Mouse (Mus musculus): Measurements from ENCODE around the gene Emilin2. TPM values are rescaled to one million over a fixed set of nuclear protein-coding genes. Genes with fewer than 3 reads are reported as not detected.

The Emilin2 gene
- polyA plus RNA-seq, 1 experiment = 10.9 TPM

- Histone ChIP-seq H3K27me3 (ENCODE audit: control insufficient read depth, insufficient read depth, low read length) (no peaks in the 10 kb centered on the region), H3K4me3 (ENCODE audit: control insufficient read depth, low read depth, low read length) (no peak overlapping the region)
- TF ChIP-seq CTCF (IDR thresholded peaks at IDR 0.05; ENCODE audit: control insufficient read depth, insufficient read depth, insufficient replicate concordance, low read depth, low read length) (no peak), POLR2A (IDR thresholded peaks at IDR 0.05; ENCODE audit: control insufficient read depth, low read depth, low read length) (no peak)
Observed at GRCm38 (mm10) chr17:71224521-71224920, 87.3 kb downstream of the Emilin2 start.

GRCm38 (mm10) chr17:71223676-71224075 lies 88.1 kb downstream of the Emilin2 start:
- TF ChIP-seq CTCF (IDR thresholded peaks at IDR 0.05; ENCODE audit: control insufficient read depth, insufficient read depth, insufficient replicate concordance, low read depth, low read length) (no peak), POLR2A (IDR thresholded peaks at IDR 0.05; ENCODE audit: control insufficient read depth, low read depth, low read length) (no peak)
- no peak overlapping the region for H3K27ac ChIP-seq (ENCODE audit: control insufficient read depth, insufficient read depth, low read depth, low read length)
- H3K4me1 ChIP-seq (ENCODE audit: control insufficient read depth, insufficient read depth, low read length) = no peaks in the 10 kb centered on the region
- no peak overlapping the region for H3K4me3 ChIP-seq (ENCODE audit: control insufficient read depth, low read depth, low read length)
- H3K36me3 ChIP-seq (ENCODE audit: control insufficient read depth, insufficient read depth, low read length) = no peaks in the 10 kb centered on the region; the same call in 1 of the 2 replicates
- H3K27me3 ChIP-seq (ENCODE audit: control insufficient read depth, insufficient read depth, low read length) = no peaks in the 10 kb centered on the region

More at GRCm38 (mm10) chr17:71224521-71224920, 87.3 kb downstream of the Emilin2 start:
- no peak overlapping the region for H3K27ac ChIP-seq (ENCODE audit: control insufficient read depth, insufficient read depth, low read depth, low read length)
- H3K36me3 ChIP-seq (ENCODE audit: control insufficient read depth, insufficient read depth, low read length) = no peaks in the 10 kb centered on the region; the same call in 1 of the 2 replicates
- H3K4me1 ChIP-seq (ENCODE audit: control insufficient read depth, insufficient read depth, low read length) = no peaks in the 10 kb centered on the region

GRCm38 (mm10) chr17:71221383-71221782 lies 90.4 kb downstream of the Emilin2 start:
- no peaks in the 10 kb centered on the region; the same call in 1 of the 2 replicates for H3K36me3 ChIP-seq (ENCODE audit: control insufficient read depth, insufficient read depth, low read length)
- no peaks in the 10 kb centered on the region for H3K4me1 ChIP-seq (ENCODE audit: control insufficient read depth, insufficient read depth, low read length)
- H3K4me3 ChIP-seq (ENCODE audit: control insufficient read depth, low read depth, low read length) = no peak overlapping the region
- no peaks in the 10 kb centered on the region for H3K27me3 ChIP-seq (ENCODE audit: control insufficient read depth, insufficient read depth, low read length)
- no peak overlapping the region for H3K27ac ChIP-seq (ENCODE audit: control insufficient read depth, insufficient read depth, low read depth, low read length)
- no peak for TF ChIP-seq CTCF (IDR thresholded peaks at IDR 0.05; ENCODE audit: control insufficient read depth, insufficient read depth, insufficient replicate concordance, low read depth, low read length)

- Histone ChIP-seq H3K4me1 (ENCODE audit: control insufficient read depth, insufficient read depth, low read length) (peaks cover 2% of the 10 kb centered on the region), H3K36me3 (ENCODE audit: control insufficient read depth, insufficient read depth, low read length) (peaks cover 3% of the 10 kb centered on the region), H3K27ac (ENCODE audit: control insufficient read depth, insufficient read depth, low read depth, low read length) (no peak overlapping the region), H3K27me3 (ENCODE audit: control insufficient read depth, insufficient read depth, low read length) (no peaks in the 10 kb centered on the region), H3K4me3 (ENCODE audit: control insufficient read depth, low read depth, low read length) (no peak overlapping the region)
- TF ChIP-seq POLR2A (IDR thresholded peaks at IDR 0.05; ENCODE audit: control insufficient read depth, low read depth, low read length) (no peak), CTCF (IDR thresholded peaks at IDR 0.05; ENCODE audit: control insufficient read depth, insufficient read depth, insufficient replicate concordance, low read depth, low read length) (no peak)
Observed at GRCm38 (mm10) chr17:71217111-71217685, 94.6 kb downstream of the Emilin2 start.

GRCm38 (mm10) chr17:71216263-71216662 lies 95.5 kb downstream of the Emilin2 start:
- Histone ChIP-seq H3K4me3 (ENCODE audit: control insufficient read depth, low read depth, low read length) (no peak overlapping the region), H3K4me1 (ENCODE audit: control insufficient read depth, insufficient read depth, low read length) (peaks cover 2% of the 10 kb centered on the region), H3K27ac (ENCODE audit: control insufficient read depth, insufficient read depth, low read depth, low read length) (no peak overlapping the region), H3K27me3 (ENCODE audit: control insufficient read depth, insufficient read depth, low read length) (no peaks in the 10 kb centered on the region), H3K36me3 (ENCODE audit: control insufficient read depth, insufficient read depth, low read length) (peaks cover 3% of the 10 kb centered on the region)
- TF ChIP-seq CTCF (IDR thresholded peaks at IDR 0.05; ENCODE audit: control insufficient read depth, insufficient read depth, insufficient replicate concordance, low read depth, low read length) (no peak), POLR2A (IDR thresholded peaks at IDR 0.05; ENCODE audit: control insufficient read depth, low read depth, low read length) (no peak)

- TF ChIP-seq CTCF (IDR thresholded peaks at IDR 0.05; ENCODE audit: control insufficient read depth, insufficient read depth, insufficient replicate concordance, low read depth, low read length) (no peak), POLR2A (IDR thresholded peaks at IDR 0.05; ENCODE audit: control insufficient read depth, low read depth, low read length) (no peak)
- H3K27ac ChIP-seq (ENCODE audit: control insufficient read depth, insufficient read depth, low read depth, low read length) = no peak overlapping the region
Observed at GRCm38 (mm10) chr17:71215241-71215839, 96.4 kb downstream of the Emilin2 start.

GRCm38 (mm10) chr17:71214514-71215240 lies 97.1 kb downstream of the Emilin2 start:
- Histone ChIP-seq H3K4me1 (ENCODE audit: control insufficient read depth, insufficient read depth, low read length) (peaks cover 2% of the 10 kb centered on the region), H3K27ac (ENCODE audit: control insufficient read depth, insufficient read depth, low read depth, low read length) (no peak overlapping the region; the same call in 1 of the 2 replicates), H3K36me3 (ENCODE audit: control insufficient read depth, insufficient read depth, low read length) (peaks cover 3% of the 10 kb centered on the region), H3K4me3 (ENCODE audit: control insufficient read depth, low read depth, low read length) (peak overlapping the region; percentile 9; the same call in 1 of the 2 replicates), H3K27me3 (ENCODE audit: control insufficient read depth, insufficient read depth, low read length) (no peaks in the 10 kb centered on the region)
- no peak for TF ChIP-seq POLR2A (IDR thresholded peaks at IDR 0.05; ENCODE audit: control insufficient read depth, low read depth, low read length)
- TF ChIP-seq CTCF (IDR thresholded peaks at IDR 0.05; ENCODE audit: control insufficient read depth, insufficient read depth, insufficient replicate concordance, low read depth, low read length) = no peak

More at GRCm38 (mm10) chr17:71215241-71215839, 96.4 kb downstream of the Emilin2 start:
- H3K36me3 ChIP-seq (ENCODE audit: control insufficient read depth, insufficient read depth, low read length) = peaks cover 3% of the 10 kb centered on the region
- H3K4me1 ChIP-seq (ENCODE audit: control insufficient read depth, insufficient read depth, low read length) = peaks cover 2% of the 10 kb centered on the region
- H3K4me3 ChIP-seq (ENCODE audit: control insufficient read depth, low read depth, low read length) = no peak overlapping the region
- H3K27me3 ChIP-seq (ENCODE audit: control insufficient read depth, insufficient read depth, low read length) = no peaks in the 10 kb centered on the region

Data from testis, adult 2 months (tissue).